Mouse (Mus musculus) liver, embryonic 12.5 days (tissue): ENCODE data around the gene Dnah2. TPM values are rescaled to one million over a fixed set of nuclear protein-coding genes. Genes with fewer than 3 reads are reported as not detected.
A peak's percentile ranks its signal among the peaks of the same experiment; 100 is the strongest.

ENCODE experiments used
- ATAC-seq: fragments of 200-750 bp; cut with Nextera tagmentation; 2 replicates; pipeline ENCODE4 v1.8.0; 2017; ENCODE audit warnings: moderate number of reproducible peaks, mild to moderate bottlenecking, moderate library complexity
- H3K27ac ChIP-seq: fragments of 300-500 bp; sonication (generic); 2 replicates; pipeline ENCODE4 v1.5.1; 2016; ENCODE audit warnings: mild to moderate bottlenecking
- H3K27me3 ChIP-seq: fragments of 300-500 bp; sonication (generic); replicated peaks from 2 replicates; pipeline ENCODE4 v1.6.1; 2016; ENCODE audit warnings: mild to moderate bottlenecking, moderate library complexity
- H3K36me3 ChIP-seq: fragments of 300-500 bp; sonication (generic); 2 replicates; pipeline ENCODE4 v1.6.1; 2016; ENCODE audit warnings: mild to moderate bottlenecking, moderate library complexity
- H3K4me1 ChIP-seq: fragments of 300-500 bp; sonication (generic); 2 replicates; pipeline ENCODE4 v1.6.1; 2016
- H3K4me2 ChIP-seq: fragments of 300-500 bp; sonication (generic); 2 replicates; pipeline ENCODE4 v1.6.1; 2016; ENCODE audit warnings: mild to moderate bottlenecking, moderate library complexity
- H3K4me3 ChIP-seq: fragments of 300-500 bp; sonication (generic); 2 replicates; pipeline ENCODE4 v1.5.1; 2016; ENCODE audit warnings: mild to moderate bottlenecking, moderate library complexity
- H3K9ac ChIP-seq: fragments of 300-500 bp; sonication (generic); 2 replicates; pipeline ENCODE4 v1.6.1; 2016; ENCODE audit warnings: mild to moderate bottlenecking, moderate library complexity
- H3K9me3 ChIP-seq: fragments of 300-500 bp; sonication (generic); replicated peaks from 2 replicates; pipeline ENCODE4 v1.6.1; 2016; ENCODE audit warnings: mild to moderate bottlenecking, moderate library complexity
- WGBS: fragments of 180-500 bp; shearing (Covaris S2); methylation state at CpG from one replicate; pipeline ENCODE4 v1.1.7; 2016; ENCODE audit not compliant: insufficient replicate concordance; 5-methylcytosine and 5-hydroxymethylcytosine counted together
- polyA plus RNA-seq: library from polyadenylated mRNA; unstranded; fragments of >200 nt; fragmentation: Nextera tagmentation; extraction: Ambion mirVana; gene quantifications from 2 replicates; pipeline ENCODE4 v1.2.1, GENCODE M21; 2016

The Dnah2 gene
- polyA plus RNA-seq, 1 experiment from 2014 or later, result 0.06 TPM

- Histone ChIP-seq H3K4me1 (peaks cover 94% of the 10 kb centered on the region), H3K27ac (peak overlapping the region; percentile 79), H3K36me3 (no peaks in the 10 kb centered on the region), H3K4me3 (peak overlapping the region; percentile 60), H3K9ac (peak overlapping the region; percentile 69), H3K4me2 (peak overlapping the region; percentile 100), H3K27me3 (peaks cover 17% of the 10 kb centered on the region), H3K9me3 (no peaks in the 10 kb centered on the region)
- no peak for ATAC-seq
- 12% methylated on average over 3 of the region's 3 CpGs for WGBS
Observed at GRCm38 (mm10) chr11:69415327-69415667, 133.6 kb downstream of the Dnah2 start.

GRCm38 (mm10) chr11:69414421-69415326 lies 134.2 kb downstream of the Dnah2 start:
- WGBS, result 37% methylated on average over 4 of the region's 4 CpGs
- H3K9ac ChIP-seq, result peak overlapping the region; percentile 69
- no peak for ATAC-seq
- peak overlapping the region; percentile 100 for H3K4me2 ChIP-seq
- H3K4me3 ChIP-seq, result peak overlapping the region; percentile 60
- peak overlapping the region; percentile 79 for H3K27ac ChIP-seq
- H3K27me3 ChIP-seq, result peaks cover 17% of the 10 kb centered on the region
- no peaks in the 10 kb centered on the region for H3K36me3 ChIP-seq
- no peaks in the 10 kb centered on the region for H3K9me3 ChIP-seq
- peaks cover 88% of the 10 kb centered on the region for H3K4me1 ChIP-seq

GRCm38 (mm10) chr11:69413221-69414181 lies 135.4 kb downstream of the Dnah2 start, which contains the start of gene Kdm6b:
TSS of gene Kdm6b (minus strand) at chr11:69413675.
- Histone ChIP-seq H3K4me2 (peak within 1 kb of the TSS; percentile 100), H3K4me1 (peaks cover 84% of the 10 kb centered on the region), H3K36me3 (no peaks in the 10 kb centered on the region), H3K4me3 (peak within 1 kb of the TSS; percentile 60), H3K27ac (peak within 1 kb of the TSS; percentile 94), H3K9ac (peak within 1 kb of the TSS; percentile 82; the same call in 1 of the 2 replicates), H3K9me3 (no peaks in the 10 kb centered on the region), H3K27me3 (peaks cover 17% of the 10 kb centered on the region)
- 43% methylated on average over 12 of the region's 12 CpGs for WGBS
- ATAC-seq, result no peak

GRCm38 (mm10) chr11:69412548-69412947 lies 136.4 kb downstream of the Dnah2 start:
- no peaks in the 10 kb centered on the region for H3K9me3 ChIP-seq
- peaks cover 7% of the 10 kb centered on the region for H3K36me3 ChIP-seq
- WGBS, result 73% methylated on average over 7 of the region's 7 CpGs
- ATAC-seq, result no peak
- H3K9ac ChIP-seq, result peak overlapping the region; percentile 82; the same call in 1 of the 2 replicates
- peaks cover 16% of the 10 kb centered on the region for H3K27me3 ChIP-seq
- H3K4me2 ChIP-seq, result peak overlapping the region; percentile 100
- H3K27ac ChIP-seq, result peak overlapping the region; percentile 94
- H3K4me1 ChIP-seq, result peaks cover 83% of the 10 kb centered on the region
- peak overlapping the region; percentile 72; the same call in 1 of the 2 replicates for H3K4me3 ChIP-seq

GRCm38 (mm10) chr11:69411538-69412203 lies 137.2 kb downstream of the Dnah2 start:
- peaks cover 83% of the 10 kb centered on the region for H3K4me1 ChIP-seq
- H3K9ac ChIP-seq, result peak overlapping the region; percentile 82
- H3K27me3 ChIP-seq, result 0 out of 2 replicates have a peak, but pooled peaks cover 8% of the 10 kb centered on the region
- H3K27ac ChIP-seq, result peak overlapping the region; percentile 94
- ATAC-seq, result peak; percentile 40
- H3K9me3 ChIP-seq, result no peaks in the 10 kb centered on the region
- 1% methylated on average over 38 of the region's 39 CpGs for WGBS
- peak overlapping the region; percentile 72 for H3K4me3 ChIP-seq
- peaks cover 15% of the 10 kb centered on the region for H3K36me3 ChIP-seq
- H3K4me2 ChIP-seq, result peak overlapping the region; percentile 100

- H3K4me3 ChIP-seq, result peak overlapping the region; percentile 72
- H3K4me1 ChIP-seq, result peaks cover 77% of the 10 kb centered on the region
- WGBS, result under 1% methylated on average over 26 of the region's 26 CpGs
- H3K4me2 ChIP-seq, result peak overlapping the region; percentile 100
- peaks cover 21% of the 10 kb centered on the region for H3K36me3 ChIP-seq
- H3K9ac ChIP-seq, result peak overlapping the region; percentile 82
- H3K9me3 ChIP-seq, result no peaks in the 10 kb centered on the region
- ATAC-seq, result peak; percentile 38
- 0 out of 2 replicates have a peak, but pooled peaks cover 6% of the 10 kb centered on the region for H3K27me3 ChIP-seq
- H3K27ac ChIP-seq, result peak overlapping the region; percentile 94
Observed at GRCm38 (mm10) chr11:69411073-69411535, 137.8 kb downstream of the Dnah2 start.

- Histone ChIP-seq H3K4me1 (peaks cover 71% of the 10 kb centered on the region), H3K27ac (peak overlapping the region; percentile 94), H3K4me3 (peak overlapping the region; percentile 72), H3K9me3 (no peaks in the 10 kb centered on the region), H3K9ac (peak overlapping the region; percentile 82), H3K36me3 (peaks cover 27% of the 10 kb centered on the region), H3K4me2 (peak overlapping the region; percentile 100), H3K27me3 (0 out of 2 replicates have a peak, but pooled peaks cover under 1% of the 10 kb centered on the region)
- WGBS, result under 1% methylated on average over 41 of the region's 41 CpGs
- peak; percentile 2; the same call in 1 of the 2 replicates for ATAC-seq
Observed at GRCm38 (mm10) chr11:69410310-69411072, 138.4 kb downstream of the Dnah2 start.

GRCm38 (mm10) chr11:69410045-69410309 lies 138.9 kb downstream of the Dnah2 start:
- Histone ChIP-seq H3K4me2 (peak overlapping the region; percentile 100), H3K4me3 (peak overlapping the region; percentile 72), H3K9ac (peak overlapping the region; percentile 82), H3K4me1 (peaks cover 66% of the 10 kb centered on the region), H3K9me3 (no peaks in the 10 kb centered on the region), H3K27me3 (no peaks in the 10 kb centered on the region), H3K36me3 (peaks cover 32% of the 10 kb centered on the region), H3K27ac (peak overlapping the region; percentile 94)
- under 1% methylated on average over 18 of the region's 18 CpGs for WGBS
- ATAC-seq, result no peak

DNA sequence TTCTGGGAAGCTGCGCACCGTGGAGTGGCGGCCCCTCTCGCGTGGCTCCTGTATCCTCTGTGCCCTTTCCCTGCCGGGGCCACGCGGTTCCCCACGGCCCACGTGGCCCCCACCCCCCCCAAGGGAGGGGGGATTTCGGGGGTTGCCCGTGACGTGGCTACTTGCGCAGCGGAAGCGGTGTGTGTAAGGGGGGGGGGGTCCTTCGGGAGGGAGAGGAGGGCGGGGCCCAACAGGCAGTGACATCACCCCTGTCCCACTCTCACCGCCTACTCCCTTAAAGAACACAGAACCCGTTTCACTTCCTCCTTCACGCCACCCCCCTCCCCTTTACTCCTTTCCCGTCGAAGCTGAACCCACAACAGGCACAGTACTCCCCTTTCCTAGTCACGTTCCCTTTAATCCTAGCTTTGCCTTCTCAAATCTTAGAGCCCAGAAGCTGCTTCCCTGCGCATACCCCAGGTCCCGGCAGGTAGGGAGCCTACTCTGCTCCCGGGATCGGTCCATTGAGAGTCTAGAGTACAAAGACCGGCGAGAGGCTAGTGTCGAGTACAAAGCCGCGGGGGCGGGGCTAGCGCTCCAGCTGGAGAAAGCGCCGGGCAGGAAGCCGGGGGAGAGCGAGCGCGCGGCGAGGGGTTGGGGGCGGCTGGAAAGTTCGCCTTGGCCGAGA lies 139.4 kb downstream of the Dnah2 start:
- WGBS, result under 1% methylated on average over 41 of the region's 46 CpGs

More for the DNA sequence above, 139.4 kb downstream of the Dnah2 start:
- peaks cover 61% of the 10 kb centered on the region for H3K4me1 ChIP-seq
- H3K4me3 ChIP-seq, result peak overlapping the region; percentile 72
- H3K9me3 ChIP-seq, result no peaks in the 10 kb centered on the region
- peak overlapping the region; percentile 100 for H3K4me2 ChIP-seq
- ATAC-seq, result peak; percentile 38
- no peaks in the 10 kb centered on the region for H3K27me3 ChIP-seq
- H3K9ac ChIP-seq, result peak overlapping the region; percentile 82
- peak overlapping the region; percentile 94 for H3K27ac ChIP-seq
- H3K36me3 ChIP-seq, result peaks cover 37% of the 10 kb centered on the region
